Mouse (Mus musculus) left cerebral cortex, adult 11 months (tissue): ENCODE measurements at regions not wholly inside any gene's neighbourhood (a gene's known extent, or its start where the extent isn't known, plus 50 kb on each side); places are given as distances from the start of the nearest gene placed in this dataset.

Source experiments
- DNase-seq: peaks from one replicate; pipeline ENCODE4 v3.0.0; 2022; ENCODE audit warnings: low spot score

DNA sequence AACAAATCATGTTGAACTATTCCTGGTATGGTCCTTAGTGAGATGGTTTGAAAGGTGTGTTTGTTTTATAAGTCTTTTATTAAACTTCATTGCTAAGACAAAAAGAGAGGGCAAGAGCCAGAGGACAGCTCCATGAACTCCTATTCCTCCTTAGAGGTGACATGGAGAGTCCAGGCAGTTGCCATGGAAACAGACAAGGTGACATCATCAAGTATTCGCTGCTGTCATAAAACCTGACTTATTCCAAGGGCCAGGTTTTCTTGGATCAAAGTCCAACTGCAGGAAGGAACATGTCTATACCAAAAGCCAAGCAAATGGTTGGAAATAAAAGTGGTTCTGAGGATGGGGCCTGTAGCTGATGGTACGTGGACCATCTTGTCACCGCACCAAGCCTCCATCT, 383.0 kb upstream of the Sall1 start:
- DNase-seq, result no peak

DNA sequence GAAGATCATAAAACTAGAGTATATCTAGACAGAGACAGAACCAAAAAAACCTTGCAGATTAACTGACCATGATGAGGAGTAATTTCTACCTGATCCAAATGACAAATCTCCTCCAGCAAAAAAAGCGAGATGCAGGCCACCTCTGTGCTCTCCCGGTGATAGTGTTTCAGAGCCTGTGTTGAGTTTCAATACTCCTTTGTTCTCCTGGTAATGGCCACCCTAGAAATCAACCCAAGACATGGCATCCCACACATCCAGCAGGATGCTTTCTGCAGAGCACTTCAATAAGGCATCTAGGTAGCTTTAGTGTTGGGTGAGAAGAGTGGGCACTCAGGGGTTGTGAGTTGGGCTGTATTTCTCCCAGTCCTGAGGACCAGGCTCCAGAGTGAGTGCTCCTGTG, 371.3 kb upstream of the Sall1 start:
- DNase-seq, result no peak

DNA sequence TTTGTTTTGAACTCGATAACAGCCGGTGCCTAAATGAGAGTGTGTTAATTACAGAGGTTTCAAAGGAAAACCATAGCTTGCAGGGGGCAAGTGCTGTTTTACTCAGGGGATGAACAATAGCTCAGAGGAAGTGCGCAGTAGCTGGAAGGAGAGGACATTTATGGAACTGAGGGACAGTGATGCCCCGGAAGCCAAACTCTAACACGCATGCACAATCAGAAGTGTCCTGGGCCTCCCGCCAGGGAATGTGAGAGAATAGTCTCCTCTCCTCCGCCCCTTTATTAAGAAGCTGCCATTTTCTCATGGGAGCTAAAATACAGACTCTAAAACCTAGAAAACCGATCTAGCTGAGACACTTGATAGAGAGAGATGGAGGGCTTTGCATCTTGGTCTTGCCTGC, 368.5 kb upstream of the Sall1 start:
- DNase-seq, result no peak

DNA sequence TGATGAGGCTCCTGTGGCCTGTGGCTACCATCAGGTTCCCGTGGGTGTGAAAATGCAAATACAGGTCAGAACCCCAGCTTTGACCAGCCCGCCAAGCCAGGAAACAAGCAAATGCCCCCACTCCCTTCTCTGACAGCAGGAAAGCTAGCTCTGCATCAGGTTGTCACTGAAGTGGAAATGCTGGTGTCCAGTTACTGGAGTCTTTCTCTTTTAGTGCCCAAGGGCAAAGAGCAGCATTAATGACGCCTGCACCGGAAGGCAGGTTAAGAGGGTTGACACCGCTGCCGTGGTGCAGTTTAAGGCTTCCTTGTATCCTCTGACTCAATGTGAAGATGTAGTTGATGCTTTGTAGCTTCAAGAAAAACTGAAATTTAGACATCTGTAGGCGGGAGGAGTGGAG, 368.1 kb upstream of the Sall1 start:
- no peak for DNase-seq

DNA sequence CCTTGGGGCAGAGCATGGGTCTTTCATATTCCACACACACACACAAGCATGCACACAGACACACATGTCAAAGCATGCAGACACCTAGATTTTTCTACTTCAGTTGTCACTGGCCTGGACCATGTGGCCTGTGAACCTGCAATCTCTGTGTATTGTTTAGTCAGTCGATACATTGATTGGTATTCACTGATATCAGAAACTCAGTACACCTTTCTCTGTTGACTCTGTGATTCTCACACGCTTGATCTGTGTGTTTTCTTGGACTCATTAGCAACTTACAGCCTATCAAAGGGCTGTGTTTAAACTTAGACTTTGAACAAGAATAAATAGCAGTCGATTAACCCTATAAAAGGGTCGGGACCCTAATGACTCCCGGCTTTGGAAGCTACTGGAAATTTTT, 362.7 kb upstream of the Sall1 start:
- DNase-seq, result no peak

DNA sequence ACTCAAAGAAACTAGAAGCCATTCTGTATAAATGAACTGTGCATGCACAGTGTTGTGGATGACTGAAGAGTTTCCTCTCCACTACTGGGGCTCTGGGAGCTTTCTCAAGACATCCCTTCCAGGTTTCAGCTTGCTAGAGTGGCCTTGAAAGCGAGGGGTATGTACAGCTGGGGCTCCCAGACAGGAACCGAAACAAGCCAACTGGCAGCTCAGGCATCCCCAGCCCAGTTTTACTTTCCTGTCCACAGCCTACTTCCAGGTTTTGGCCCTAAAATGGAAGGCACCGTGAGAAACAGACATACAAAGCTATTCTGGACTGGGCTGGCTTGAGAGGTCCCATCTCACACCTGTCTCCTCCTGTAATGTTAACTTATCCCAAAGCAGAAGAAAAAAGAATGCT, 360.3 kb upstream of the Sall1 start:
- peak; percentile 21 for DNase-seq

DNA sequence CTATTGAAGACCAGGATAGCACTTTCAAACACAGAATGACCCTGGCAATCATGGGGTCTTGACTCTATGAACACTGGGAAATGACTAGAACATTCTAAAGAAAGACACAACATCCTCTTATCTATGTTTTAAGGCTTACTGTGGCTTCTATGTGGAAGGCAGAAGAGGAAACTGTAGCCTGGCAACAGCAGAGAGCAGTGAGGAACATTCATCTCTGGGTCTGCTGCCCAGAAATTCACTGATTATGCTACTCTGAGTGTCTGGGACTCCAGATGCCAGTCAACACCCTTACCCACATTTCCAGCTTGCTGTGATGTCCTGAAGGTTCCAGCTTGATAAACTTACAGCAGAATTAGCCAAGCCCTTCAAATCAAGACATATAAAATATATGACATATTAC, 352.7 kb upstream of the Sall1 start:
- no peak for DNase-seq

DNA sequence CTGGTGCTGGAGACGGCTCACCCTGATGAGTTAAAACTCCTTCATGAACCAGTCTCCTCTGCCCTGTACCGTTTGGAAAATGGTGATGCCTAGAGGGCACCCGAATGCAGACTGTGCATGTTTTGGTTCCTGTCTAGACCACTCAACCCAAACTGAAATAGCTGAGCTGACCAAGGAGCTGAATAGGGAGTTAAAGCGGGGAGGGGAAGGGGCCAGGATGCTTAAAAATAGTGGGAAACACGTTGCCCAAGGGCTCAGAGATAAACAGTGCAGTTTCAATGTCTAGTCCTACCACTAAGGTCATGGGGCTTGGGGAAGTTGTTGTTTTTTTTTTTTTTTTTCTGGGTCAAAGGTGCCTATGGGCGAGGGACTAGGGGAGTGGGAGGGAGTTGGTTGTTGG, 348.8 kb upstream of the Sall1 start:
- DNase-seq, result peak; percentile 21

DNA sequence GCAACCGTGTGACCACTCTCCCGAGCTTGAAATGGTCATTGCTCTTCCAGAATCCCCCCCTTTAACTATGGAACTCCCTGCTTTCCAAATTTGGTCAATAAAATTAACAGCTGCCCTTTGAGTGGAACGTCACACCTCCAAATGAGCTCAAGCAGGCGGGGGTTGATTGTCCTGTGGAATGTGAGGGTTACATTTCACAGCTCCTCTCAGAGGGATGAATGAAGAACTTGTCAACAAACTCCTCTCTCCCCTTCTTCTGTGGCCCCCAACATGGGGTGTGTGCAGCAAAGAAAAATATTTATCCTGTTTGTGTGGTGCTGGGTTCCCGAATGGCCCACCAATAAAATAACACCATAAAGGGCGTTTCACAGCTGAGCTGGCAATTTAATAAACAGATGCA, 344.8 kb upstream of the Sall1 start:
- DNase-seq, result no peak

DNA sequence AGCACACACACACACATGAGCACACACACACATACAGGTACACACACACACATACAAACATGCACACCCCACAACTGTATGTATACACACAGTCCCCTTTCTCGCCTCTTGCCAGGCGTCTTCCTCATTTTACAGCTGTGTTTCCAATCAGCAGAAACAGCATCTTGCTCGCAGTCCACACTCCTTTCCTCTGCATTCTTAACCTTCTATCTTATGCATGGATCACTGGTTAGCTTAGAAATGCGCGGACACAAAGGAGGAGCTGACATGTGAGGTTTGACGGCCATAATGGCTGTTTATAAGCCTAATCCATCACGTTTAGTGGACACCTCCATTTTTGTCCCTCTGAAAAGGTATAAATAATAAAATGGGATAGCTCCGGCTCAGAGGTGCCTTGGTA, 343.3 kb upstream of the Sall1 start:
- DNase-seq, result no peak

DNA sequence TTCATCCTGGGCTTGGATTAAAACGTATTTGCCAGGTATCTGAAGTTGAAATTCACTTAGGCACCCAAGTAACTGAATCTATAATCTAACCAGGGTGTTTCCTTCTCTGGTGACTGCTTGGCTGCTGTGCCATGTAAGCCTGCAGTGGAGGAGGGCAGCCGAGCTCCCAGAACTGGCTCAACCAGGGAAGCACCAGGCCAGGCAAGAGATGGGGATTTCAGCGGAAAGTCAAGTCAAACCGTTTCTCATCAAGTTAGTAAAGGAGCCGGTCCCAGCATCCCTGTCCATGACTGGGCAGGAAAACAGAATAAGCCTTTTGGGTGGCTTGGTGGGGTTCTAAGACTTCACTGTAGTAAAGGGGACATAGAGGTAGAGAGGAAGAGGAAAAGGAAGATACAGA, 341.1 kb upstream of the Sall1 start:
- DNase-seq, result no peak

DNA sequence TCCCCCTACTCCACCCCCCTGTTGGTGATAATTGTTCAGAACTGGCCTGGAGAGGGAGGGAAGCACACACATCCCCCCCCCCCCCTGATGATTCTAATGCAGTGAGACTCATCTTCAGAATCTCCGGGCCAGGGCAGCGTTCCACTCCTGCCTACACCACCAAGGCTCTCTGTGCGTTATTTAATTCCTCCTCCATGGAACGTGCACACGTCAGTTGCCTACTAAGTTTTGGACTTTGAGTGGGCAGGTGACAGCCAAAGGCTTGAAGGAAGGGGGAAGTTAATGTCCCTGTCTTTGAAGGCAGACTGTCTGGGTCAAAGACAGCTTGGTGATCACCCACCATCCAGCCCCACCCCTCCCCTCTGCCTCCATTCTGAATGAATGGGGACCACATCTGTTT, 339.8 kb upstream of the Sall1 start:
- no peak for DNase-seq

DNA sequence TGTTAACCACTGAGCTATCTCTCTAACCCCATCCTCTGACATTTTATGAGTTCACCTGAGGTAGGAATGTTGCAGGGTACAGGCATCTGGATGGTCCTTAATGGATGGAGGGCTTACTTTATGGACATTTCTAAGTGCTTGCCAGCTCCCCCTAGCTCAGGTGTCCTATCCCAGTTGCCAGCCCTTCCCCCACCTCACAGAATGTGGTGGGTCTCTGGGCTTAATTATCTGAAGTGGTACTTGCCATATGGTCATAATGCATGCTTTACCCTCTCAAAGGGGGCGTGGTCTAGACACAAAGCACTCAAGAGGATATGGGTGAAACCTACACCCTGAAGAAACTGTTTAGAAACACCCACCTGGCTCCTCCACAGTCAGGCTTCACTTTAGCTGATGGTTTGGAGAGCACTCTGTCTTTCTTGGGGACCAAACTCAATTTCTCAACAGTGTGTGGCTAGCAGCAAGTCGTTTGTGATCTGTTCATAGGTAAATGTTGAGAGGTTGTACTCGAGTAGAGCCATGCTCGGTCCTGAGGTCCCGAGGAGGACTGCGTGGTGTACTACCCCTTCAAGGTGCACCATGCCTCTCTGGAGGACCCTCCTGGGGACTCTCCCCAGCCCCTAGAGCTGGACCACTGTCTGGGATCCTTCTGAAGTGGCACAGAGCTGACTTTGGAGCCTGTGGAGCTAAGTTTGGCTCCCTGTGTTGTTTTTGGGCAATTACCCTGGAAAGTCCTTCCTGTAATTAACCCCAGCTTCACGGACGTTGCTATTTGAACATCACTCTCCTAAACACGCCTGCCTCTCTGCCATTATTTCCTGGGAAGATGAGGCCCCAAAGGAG, 338.8 kb upstream of the Sall1 start:
- DNase-seq, result no peak

DNA sequence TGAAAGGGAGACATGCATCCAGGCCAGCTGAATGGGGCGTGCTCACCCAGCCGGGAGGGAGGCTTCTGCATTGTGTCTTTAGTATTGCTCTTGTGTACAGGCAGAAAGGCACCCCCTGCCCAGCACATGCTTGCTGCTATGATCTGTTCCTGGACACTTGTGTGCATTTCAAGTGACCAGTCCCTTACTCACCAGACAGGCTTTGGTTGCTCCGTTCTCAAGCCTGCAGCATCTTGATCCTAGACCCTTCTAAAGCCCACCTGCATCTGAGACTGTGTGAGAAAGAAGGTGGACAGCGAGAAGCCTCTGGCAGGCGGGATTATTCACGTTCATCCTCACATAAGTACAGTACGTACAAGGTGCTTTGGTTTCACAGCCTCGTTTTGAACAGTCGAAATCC, 336.5 kb upstream of the Sall1 start:
- DNase-seq, result no peak

DNA sequence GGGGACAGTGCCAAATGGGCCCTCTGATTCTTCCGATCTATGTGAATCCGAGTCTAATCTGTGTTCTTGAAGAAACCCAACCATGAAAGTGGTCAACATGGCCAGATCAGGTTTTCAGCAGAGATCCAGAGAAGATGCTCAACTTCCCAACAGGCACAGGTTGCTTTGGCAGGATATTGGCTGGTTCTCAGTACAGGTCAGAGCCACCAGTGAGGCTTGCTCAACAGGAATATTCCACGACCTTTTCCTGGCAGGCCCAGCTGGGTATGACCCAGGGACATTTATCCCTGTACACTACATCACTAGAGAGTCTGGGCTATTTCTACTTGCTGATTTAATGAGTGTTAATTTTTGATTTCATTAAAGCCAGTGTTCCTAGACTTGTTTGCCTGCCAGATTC, 328.8 kb upstream of the Sall1 start:
- no peak for DNase-seq

DNA sequence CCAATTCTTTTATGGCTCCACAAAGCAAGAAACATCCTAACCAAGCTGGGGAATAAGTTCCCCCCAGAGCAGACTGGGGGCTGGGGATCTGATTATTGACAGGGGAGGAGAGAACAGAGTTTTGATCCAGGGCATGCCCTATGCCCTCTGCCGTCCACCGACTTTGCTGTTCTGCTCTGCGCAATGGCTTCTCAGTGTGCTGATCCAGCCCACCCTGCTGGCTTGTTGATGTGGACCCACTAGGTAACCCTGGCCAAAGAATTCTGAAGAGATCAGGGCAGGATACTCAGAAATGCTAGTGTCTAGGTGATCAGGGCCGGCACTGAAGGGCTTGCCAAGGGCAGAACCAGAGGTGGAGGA, 327.8 kb upstream of the Sall1 start:
- no peak for DNase-seq

DNA sequence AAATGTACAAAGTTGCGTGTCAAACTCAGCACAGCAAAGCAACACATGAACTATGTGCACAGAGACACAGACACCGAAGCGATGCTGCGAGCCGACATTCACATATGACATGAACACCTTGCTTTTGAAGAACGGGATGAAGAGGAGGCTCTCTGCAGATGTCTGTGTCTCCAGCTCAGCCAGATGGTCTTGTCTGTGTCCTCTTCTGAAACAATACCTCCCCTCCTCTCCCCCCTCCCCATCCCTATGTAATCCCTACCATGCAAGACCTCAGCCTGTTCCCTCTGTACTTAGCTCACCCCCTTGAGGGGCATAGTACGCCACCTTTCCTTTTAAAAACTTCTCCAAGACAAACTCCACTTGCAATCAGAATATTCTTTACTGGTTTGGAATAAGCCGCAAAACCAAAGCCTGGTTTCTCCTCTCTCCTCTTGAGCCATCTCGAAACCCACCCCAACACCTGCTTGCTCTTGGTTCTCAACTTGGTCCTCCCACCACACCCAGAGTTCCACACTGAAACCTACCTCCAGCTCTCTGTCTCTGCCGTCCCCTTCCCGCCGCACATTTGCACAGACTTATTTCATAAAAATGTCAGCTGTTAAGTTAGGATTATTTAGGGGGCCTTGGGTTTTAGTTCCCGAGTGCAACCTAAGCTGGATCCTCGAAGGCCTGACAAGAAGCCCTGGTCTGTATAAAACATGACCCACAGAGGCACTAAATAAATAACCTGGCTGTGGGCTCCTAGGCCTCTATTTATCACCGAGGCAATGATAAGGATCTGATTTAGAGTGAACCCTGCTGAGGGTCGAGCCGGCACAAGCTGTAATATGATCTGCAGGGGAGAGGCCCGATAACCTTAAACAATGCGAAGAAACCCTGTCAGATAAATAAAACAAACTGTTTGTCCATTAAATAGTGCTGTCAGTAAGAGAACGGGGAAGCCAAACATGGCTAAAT, 327.1 kb upstream of the Sall1 start:
- DNase-seq, result no peak

DNA sequence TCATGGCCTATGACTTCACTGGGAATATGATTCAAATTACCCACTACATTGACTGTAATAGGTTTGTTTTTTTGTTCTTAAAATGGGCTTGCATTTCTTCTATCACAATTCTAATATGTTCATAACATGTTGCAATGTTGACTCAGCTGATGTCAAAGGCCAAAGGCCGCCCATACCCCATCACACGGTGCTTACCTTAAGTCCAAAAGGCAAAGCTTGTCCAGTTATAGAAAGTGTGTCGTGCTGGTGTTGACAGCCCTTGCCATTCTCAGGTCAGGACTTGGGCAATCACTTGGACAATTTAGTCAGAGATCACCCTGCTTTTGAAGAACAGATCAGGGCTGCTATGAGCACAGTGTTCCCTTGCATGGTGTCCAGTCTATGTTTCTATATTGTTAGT, 321.5 kb upstream of the Sall1 start:
- DNase-seq, result no peak

DNA sequence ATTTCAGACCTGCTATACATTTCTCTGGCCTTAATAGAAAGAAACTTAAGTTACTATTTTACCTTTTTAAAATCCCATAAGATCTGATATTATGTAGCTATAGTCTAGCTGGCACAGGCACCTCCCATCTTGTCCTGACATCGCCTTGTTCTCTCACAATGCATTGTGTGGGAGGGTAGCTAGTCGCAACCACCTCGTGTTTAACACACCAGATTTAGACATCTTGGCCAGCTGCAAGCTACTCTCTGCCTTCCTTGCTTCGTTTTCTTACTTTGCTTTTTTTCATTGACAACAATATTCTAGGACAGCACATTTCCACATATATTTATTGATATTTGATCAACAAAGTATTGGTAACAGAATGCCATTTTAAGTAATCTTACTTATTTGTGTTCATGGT, 314.4 kb upstream of the Sall1 start:
- peak; percentile 6 for DNase-seq

DNA sequence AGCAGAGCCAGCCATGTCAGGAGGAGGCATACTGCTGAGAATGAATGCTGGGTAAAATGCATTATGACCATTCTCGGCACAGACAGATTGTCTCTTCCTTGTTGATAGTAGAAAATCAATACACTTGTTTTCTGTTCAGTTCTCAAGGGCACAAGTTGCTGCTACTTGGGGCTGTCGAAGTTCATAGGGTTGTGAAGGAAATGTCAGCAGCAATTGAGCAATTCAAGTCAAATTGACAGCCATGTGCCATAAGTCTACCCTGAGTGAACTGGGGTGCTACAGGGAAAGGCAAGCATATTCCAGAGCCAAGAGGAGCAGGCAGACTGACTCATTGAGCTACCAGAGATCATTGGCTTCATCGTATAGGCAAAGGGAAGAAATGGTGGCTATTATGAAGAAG, 301.6 kb upstream of the Sall1 start:
- no peak for DNase-seq

DNA sequence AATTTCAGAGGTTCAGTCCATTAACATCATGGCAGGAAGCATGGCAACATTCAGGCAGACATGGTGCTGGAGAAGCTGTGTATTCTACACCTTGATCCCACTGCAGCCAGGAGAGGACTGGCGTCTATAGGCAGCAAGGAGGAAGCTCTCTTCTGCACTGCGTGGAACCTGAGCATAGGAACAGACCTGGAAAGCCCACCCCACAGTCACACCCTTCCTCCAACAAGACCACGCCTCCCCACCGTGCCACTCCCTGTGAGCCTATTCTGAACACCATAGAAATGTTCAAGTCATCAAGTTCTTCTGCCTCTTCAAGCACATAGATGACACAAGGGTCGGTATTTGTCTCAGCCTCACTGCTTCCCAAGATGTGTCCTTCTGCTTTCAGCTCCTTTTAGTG, 297.7 kb upstream of the Sall1 start:
- DNase-seq, result no peak

DNA sequence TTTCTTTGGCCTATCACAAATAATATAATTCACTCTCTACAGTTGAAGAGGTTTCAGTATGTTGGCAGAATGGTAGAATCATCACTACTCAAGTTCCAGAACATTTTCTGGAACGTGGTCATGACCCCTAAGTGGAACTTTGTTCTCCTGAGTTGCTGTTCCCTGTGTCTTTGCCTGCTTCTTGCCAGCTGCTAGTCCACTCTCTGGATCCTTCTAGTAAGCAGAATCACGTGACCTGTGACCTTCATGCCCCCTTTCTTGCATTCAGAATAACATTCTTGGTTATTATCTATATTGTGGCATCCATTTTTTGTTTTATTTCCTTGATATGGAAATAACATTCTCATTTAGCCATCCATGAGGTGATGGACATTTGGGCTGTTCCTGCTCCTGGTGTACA, 291.5 kb upstream of the Sall1 start:
- no peak for DNase-seq

DNA sequence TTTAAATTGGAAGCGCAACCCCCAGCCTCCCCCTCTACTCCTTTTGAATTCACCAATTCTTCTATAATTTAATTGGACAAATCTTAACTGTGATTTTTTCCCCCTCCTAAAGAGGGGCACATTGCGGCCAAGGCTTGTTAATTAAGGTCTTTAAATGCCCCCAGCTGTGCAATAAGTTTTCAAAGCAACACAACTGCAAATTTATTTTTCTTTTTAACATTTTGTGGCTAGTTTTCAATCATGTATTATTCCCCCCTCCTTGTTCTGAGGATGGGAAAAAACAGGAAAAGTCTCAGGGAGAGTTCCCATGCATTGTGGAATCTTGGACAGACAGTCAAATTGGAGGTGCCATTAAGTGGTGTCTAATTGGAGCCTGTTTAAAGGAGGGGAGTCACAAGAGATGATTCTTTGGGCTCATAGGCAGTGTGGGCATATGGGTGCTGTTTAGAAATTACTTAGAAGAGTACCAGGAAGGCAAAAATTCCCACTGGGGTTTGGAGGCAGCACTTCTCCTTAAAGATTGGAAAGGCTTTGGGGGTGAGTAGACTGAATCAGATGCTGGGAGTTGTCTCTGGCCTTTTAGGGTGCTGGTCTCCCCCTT, 281.9 kb upstream of the Sall1 start:
- DNase-seq, result no peak
